Mouse (Mus musculus): ENCODE data around the gene 1700010B08Rik. TPM values are rescaled to one million over a fixed set of nuclear protein-coding genes. Genes with fewer than 3 reads are reported as not detected.
"Not testable (repeated sequence)": the region's sequence is repeated elsewhere in the genome, so short reads cannot be mapped to it uniquely, and the experiment has no call there.

Gene 1700010B08Rik
- polyA plus RNA-seq, 1 experiment from 2014 or later, result not detected

DNA sequence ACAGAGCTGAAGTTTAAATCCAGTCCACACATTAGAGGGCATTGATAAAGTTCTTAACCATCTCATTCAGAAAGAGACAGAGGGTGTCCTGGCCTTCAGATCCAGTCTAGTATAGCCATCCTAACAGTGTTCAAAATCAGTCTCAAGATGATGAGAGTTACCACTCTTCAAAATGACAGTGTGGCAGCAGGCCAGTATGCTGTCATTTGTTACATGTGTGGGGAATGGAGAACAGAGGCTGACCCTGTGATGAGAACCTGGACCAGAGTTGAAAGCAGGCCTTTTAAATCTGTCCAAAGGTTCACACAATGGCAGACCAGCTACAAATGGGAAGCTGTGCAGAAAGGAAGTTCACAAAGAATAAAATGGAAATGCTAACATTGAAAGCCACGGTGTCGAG lies 26.5 kb upstream of the 1700010B08Rik start:
- Histone ChIP-seq H3K9me3 (replicated peaks) (no peaks in the 10 kb centered on the region), H3K27me3 (no peaks in the 10 kb centered on the region), H3K9ac (no peak overlapping the region), H3K36me3 (peaks cover 30% of the 10 kb centered on the region; the same call in 1 of the 2 replicates), H3K4me3 (no peak overlapping the region), H3K4me1 (replicated peaks) (peaks cover 16% of the 10 kb centered on the region), H3K4me2 (no peak overlapping the region), H3K27ac (peak overlapping the region; percentile 48)
- WGBS, result 48% methylated on average over 2 of the region's 2 CpGs
- ATAC-seq (replicated peaks; ENCODE audit: insufficient number of reproducible peaks, insufficient read depth, low FRiP score, low read depth), result peak; percentile 62

DNA sequence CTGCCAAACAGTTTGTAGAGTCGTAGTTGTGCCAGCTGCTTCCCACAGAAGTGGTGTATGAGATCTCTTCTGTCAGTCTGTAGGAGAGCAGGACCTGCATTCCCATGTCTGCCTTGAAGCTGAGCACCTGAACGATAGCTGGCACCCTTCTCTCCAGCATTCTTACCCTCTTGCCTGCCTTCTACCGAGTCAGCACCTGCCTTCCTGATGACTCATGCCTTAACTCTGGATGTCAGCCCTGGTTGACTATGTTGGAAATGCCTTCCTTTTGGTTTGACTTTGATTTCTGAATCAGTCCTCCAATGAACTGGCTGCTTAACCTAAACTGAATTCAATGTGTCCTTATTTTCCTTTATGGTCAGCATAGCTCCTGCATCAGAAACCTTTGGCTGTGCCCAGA lies 20.4 kb upstream of the 1700010B08Rik start:
- no peaks in the 10 kb centered on the region for H3K9me3 ChIP-seq (replicated peaks)
- H3K27me3 ChIP-seq, result no peaks in the 10 kb centered on the region
- no peak overlapping the region for H3K4me3 ChIP-seq
- 60% methylated on average over 3 of the region's 3 CpGs for WGBS
- H3K4me2 ChIP-seq, result no peak overlapping the region
- no peak overlapping the region for H3K27ac ChIP-seq
- peaks cover 44% of the 10 kb centered on the region for H3K36me3 ChIP-seq
- peaks cover 18% of the 10 kb centered on the region for H3K4me1 ChIP-seq (replicated peaks)
- no peak overlapping the region for H3K9ac ChIP-seq
- ATAC-seq (replicated peaks; ENCODE audit: insufficient number of reproducible peaks, insufficient read depth, low FRiP score, low read depth), result no peak

DNA sequence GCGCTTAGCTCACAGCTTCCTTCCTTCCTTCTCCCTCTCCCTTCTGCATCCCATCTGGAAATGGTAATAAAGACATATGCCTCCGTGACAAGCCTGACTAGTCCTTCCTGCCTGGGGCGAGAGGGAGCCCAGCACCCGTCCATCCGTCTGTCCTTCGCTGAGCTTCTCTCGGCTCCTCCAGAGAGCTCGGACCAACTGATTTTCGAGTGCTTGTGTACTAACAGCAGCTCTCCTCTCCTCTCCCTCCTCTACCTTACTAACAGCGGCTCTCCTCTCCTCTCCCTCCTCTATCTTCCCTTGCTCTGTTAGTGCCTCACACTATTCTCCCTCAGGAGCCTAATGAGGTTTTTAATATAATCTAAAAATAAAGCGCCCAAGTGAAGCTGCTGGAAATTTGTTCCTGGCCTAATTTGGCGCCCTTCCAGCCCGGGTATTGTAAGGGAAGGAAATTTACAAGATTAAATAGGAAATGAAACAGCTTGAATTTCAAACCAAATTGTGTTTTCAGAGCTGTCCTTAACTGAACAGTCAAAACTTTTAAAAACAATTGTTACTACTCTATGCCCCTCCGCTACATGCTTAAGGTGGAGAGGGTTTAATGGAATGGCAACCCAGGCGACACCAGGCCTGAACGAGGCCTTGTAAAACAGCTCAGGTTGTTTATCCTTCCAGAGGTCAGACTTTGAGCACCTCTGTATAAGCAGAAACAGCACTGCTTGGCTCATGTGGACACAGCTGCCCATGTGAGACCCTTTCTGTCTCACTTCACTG lies 16.9 kb upstream of the 1700010B08Rik start:
- H3K4me3 ChIP-seq, result no peak overlapping the region
- peak; percentile 29; the same call in 1 of the 2 replicates for ATAC-seq (replicated peaks; ENCODE audit: insufficient number of reproducible peaks, insufficient read depth, low FRiP score, low read depth)
- peak overlapping the region; percentile 77 for H3K27ac ChIP-seq
- H3K4me2 ChIP-seq, result no peak overlapping the region
- H3K36me3 ChIP-seq, result peaks cover 32% of the 10 kb centered on the region
- peaks cover 24% of the 10 kb centered on the region for H3K4me1 ChIP-seq (replicated peaks)
- H3K27me3 ChIP-seq, result no peaks in the 10 kb centered on the region
- no peaks in the 10 kb centered on the region for H3K9me3 ChIP-seq (replicated peaks)
- H3K9ac ChIP-seq, result no peak overlapping the region
- 51% methylated on average over 16 of the region's 16 CpGs for WGBS

DNA sequence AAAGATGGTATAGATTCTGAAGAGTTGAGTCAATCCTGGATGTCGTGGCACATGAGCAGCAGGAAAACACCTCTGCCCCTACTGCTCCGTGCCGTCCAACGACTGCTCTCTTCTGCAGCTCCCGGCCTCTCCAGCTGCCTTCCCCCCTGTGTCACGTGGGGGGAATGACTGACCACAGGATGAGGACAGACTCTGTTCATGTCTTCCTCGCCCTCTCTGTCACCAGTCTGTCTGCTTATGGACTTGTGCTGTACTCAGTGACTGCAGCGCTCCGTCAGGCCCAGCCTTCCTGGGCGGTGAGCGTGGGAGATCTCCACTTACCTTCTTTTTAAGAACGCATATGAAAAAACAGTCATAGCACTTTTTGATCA lies 16.4 kb upstream of the 1700010B08Rik start:
- Histone ChIP-seq H3K27ac (peak overlapping the region; percentile 77), H3K9ac (no peak overlapping the region), H3K36me3 (peaks cover 27% of the 10 kb centered on the region), H3K4me2 (no peak overlapping the region), H3K27me3 (no peaks in the 10 kb centered on the region), H3K9me3 (replicated peaks) (no peaks in the 10 kb centered on the region), H3K4me1 (replicated peaks) (peaks cover 24% of the 10 kb centered on the region), H3K4me3 (no peak overlapping the region)
- WGBS, result 75% methylated on average over 12 of the region's 12 CpGs
- ATAC-seq (replicated peaks; ENCODE audit: insufficient number of reproducible peaks, insufficient read depth, low FRiP score, low read depth), result peak; percentile 30; the same call in 1 of the 2 replicates

DNA sequence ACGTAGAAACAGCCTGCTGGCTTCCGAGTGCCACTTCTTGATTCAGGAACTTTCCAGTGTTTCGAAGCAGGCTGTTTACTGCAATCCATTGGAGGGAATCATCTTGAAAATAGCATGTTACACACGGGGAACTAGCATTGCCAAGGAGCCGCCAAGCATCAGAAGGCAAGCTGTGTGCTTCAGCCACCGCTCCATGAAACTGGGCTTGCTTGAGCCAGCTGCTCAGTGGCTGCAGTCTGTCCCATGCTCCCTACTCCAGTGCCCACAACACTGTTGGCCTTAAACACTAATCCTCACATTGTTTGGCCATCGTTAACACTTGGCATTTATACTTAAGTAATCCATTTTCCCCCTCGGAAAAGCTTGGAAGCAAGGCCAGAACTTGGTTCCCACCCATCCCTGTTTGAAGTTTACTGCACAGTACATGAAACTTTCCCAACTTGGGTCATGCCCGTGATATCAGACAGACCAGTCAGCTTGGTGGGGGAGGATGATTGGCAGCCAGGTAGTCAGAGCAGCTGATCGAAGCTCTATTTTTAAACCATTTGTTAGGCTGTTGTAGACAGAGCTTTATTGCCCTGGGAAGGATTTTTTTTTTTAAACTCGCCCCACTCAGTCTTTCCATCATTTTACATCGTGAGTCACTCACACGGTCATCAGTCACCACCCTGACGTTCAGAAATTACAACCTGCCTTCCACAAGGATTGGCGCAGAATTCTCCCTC lies 13.2 kb upstream of the 1700010B08Rik start:
- Histone ChIP-seq H3K4me2 (no peak overlapping the region), H3K27ac (no peak overlapping the region), H3K27me3 (no peaks in the 10 kb centered on the region), H3K4me3 (no peak overlapping the region), H3K9ac (no peak overlapping the region), H3K36me3 (peaks cover 13% of the 10 kb centered on the region), H3K4me1 (replicated peaks) (peaks cover 24% of the 10 kb centered on the region), H3K9me3 (replicated peaks) (no peaks in the 10 kb centered on the region)
- no peak for ATAC-seq (replicated peaks; ENCODE audit: insufficient number of reproducible peaks, insufficient read depth, low FRiP score, low read depth)
- WGBS, result 69% methylated on average over 15 of the region's 15 CpGs

DNA sequence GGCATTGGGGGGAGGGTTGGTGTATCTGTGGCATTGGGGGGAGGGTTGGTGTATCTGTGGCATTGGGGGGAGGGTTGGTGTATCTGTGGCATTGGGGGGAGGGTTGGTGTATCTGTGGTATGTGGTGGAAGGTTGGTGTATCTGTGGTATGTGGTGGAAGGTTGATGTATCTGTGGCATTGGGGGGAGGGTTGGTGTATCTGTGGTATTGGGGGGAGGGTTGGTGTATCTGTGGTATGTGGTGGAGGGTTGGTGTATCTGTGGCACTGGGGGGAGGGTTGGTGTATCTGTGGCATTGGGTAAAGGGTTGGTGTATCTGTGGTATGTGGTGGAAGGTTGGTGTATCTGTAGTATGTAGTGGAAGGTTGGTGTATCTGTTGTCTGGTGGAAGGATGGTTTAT lies 11.6 kb upstream of the 1700010B08Rik start:
- peaks cover 10% of the 10 kb centered on the region for H3K4me1 ChIP-seq (replicated peaks)
- not testable (repeated sequence) for H3K9ac ChIP-seq; H3K27ac ChIP-seq; H3K9me3 ChIP-seq (replicated peaks); H3K27me3 ChIP-seq; H3K4me2 ChIP-seq; ATAC-seq (replicated peaks; ENCODE audit: insufficient number of reproducible peaks, insufficient read depth, low FRiP score, low read depth); H3K36me3 ChIP-seq; H3K4me3 ChIP-seq

DNA sequence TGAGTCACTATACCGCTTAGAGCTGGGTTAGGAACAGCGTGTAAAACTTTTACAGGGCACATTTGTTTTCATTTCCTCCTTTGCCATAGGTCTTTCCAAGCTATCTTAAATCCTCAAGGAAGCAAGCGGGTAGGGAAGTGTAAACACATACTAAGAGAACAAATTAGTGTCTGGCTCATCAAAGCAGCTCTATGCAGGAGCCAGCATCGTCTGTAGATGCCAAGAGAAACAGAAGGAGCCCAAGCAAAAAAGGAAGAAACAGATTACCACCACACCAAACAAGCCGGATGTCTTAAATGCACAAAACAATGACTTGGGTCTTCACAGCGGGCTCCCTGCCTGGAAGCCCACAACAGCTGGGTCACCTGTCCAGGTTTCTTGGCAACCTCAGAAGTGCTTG lies 9.0 kb upstream of the 1700010B08Rik start:
- H3K4me2 ChIP-seq, result no peak overlapping the region
- H3K27me3 ChIP-seq, result no peaks in the 10 kb centered on the region
- WGBS, result 70% methylated on average over 6 of the region's 6 CpGs
- no peak overlapping the region for H3K9ac ChIP-seq
- H3K27ac ChIP-seq, result no peak overlapping the region
- no peak for ATAC-seq (replicated peaks; ENCODE audit: insufficient number of reproducible peaks, insufficient read depth, low FRiP score, low read depth)
- peaks cover 7% of the 10 kb centered on the region; the same call in 1 of the 2 replicates for H3K4me1 ChIP-seq (replicated peaks)
- H3K36me3 ChIP-seq, result peaks cover 5% of the 10 kb centered on the region; the same call in 1 of the 2 replicates
- H3K4me3 ChIP-seq, result no peak overlapping the region
- H3K9me3 ChIP-seq (replicated peaks), result no peaks in the 10 kb centered on the region

DNA sequence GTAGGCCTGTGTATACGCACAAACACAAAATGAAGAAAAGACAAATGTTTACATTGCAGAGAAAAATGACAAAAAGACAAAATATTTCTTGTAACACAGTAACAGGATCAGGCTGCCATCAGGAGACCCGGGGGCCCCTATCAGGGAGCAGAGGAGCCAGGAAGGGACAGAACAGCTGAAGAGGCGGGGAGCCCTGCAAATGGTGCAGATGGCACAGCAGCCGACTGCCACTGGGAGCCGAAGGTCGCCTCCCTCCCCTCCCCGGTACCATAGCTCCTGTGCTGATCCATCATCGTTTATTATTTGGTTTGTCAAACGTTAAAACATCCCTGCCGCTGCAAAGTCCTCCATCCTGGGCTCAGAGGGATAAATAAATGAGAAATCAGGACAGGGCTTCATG lies 6.6 kb upstream of the 1700010B08Rik start:
- no peak overlapping the region for H3K4me3 ChIP-seq
- ATAC-seq (replicated peaks; ENCODE audit: insufficient number of reproducible peaks, insufficient read depth, low FRiP score, low read depth), result no peak
- H3K36me3 ChIP-seq, result no peaks in the 10 kb centered on the region
- H3K4me1 ChIP-seq (replicated peaks), result no peaks in the 10 kb centered on the region
- H3K27me3 ChIP-seq, result no peaks in the 10 kb centered on the region
- no peaks in the 10 kb centered on the region for H3K9me3 ChIP-seq (replicated peaks)
- H3K27ac ChIP-seq, result no peak overlapping the region
- no peak overlapping the region for H3K9ac ChIP-seq
- no peak overlapping the region for H3K4me2 ChIP-seq
- 58% methylated on average over 10 of the region's 10 CpGs for WGBS

DNA sequence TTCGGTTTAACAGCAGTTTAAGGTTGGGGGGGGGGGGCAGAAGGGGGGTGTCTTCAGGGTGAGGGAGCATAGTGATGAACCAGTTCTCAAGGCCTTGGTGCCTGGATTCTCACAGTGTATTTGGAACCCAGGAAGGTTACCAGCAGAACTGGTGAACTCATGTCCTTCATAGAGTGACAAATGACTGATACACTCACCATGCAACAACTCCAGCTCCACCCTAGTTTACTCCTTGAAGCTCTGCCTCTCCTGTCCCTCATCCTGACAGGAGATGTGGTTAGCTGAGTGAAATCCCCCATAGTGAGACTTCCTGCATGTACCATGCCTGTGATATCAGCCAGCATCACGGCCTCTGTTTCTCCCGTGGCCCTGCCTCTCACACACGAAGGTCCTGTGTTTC lies 6.0 kb upstream of the 1700010B08Rik start:
- no peak overlapping the region for H3K4me2 ChIP-seq
- 78% methylated on average over 4 of the region's 4 CpGs for WGBS
- no peaks in the 10 kb centered on the region for H3K36me3 ChIP-seq
- H3K27me3 ChIP-seq, result no peaks in the 10 kb centered on the region
- H3K4me3 ChIP-seq, result no peak overlapping the region
- no peaks in the 10 kb centered on the region for H3K9me3 ChIP-seq (replicated peaks)
- no peaks in the 10 kb centered on the region for H3K4me1 ChIP-seq (replicated peaks)
- ATAC-seq (replicated peaks; ENCODE audit: insufficient number of reproducible peaks, insufficient read depth, low FRiP score, low read depth), result no peak
- no peak overlapping the region for H3K27ac ChIP-seq
- H3K9ac ChIP-seq, result no peak overlapping the region

DNA sequence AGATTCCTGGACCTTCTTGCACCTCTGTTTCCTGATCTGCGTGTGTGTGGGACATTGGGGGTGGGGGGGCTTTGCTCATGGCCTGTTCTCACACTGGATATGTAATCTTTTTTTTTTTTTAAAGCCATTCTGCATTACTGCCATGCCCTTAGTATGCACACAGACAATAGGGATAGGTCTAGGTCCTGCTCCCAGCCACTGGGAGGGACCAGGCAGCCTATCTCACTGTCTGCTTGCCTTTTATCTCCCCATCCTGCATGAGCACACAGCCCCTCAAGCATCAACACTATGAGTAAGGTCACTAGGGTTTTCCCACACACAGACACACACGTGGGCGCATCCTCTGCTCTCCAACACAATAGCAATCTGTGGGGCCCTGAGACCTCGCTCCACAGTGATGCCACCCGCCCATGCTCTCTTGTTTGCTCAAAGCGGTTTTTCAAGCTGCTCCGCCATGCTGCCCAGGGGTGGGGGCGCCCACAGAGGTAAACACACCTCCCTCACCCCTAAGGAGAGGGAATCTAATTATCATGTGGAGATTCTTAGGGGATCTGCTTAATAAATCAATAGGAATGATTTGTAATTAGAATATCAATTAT lies 4.5 kb upstream of the 1700010B08Rik start:
- Histone ChIP-seq H3K4me3 (no peak overlapping the region), H3K27me3 (no peaks in the 10 kb centered on the region), H3K4me2 (no peak overlapping the region), H3K9ac (no peak overlapping the region), H3K9me3 (replicated peaks) (no peaks in the 10 kb centered on the region), H3K4me1 (replicated peaks) (no peaks in the 10 kb centered on the region), H3K36me3 (no peaks in the 10 kb centered on the region), H3K27ac (no peak overlapping the region)
- no peak for ATAC-seq (replicated peaks; ENCODE audit: insufficient number of reproducible peaks, insufficient read depth, low FRiP score, low read depth)
- WGBS, result 69% methylated on average over 8 of the region's 8 CpGs

DNA sequence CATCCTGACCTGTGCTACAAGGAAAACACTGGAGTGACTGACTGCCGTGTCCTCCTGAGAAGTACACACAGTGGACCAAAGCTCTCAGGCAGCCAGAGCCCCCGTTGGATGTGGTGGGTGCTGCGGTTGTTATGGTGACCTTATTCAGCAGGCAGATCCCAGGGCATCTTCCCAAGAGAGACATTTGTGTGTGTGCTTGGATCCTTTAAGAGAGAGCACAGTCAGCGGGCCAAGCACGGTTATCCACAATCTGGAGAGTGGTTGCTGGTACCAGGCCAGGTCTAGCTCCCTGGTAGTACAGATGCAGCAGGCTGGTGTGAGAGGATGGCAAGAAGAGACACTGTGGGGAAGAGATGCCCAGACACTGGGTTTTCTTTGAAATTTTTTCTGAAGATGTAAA lies 2.2 kb upstream of the 1700010B08Rik start:
- H3K27ac ChIP-seq, result no peak overlapping the region
- no peaks in the 10 kb centered on the region for H3K9me3 ChIP-seq (replicated peaks)
- H3K4me1 ChIP-seq (replicated peaks), result no peaks in the 10 kb centered on the region
- no peaks in the 10 kb centered on the region for H3K27me3 ChIP-seq
- H3K4me2 ChIP-seq, result no peak overlapping the region
- WGBS, result 79% methylated on average over 5 of the region's 5 CpGs
- H3K36me3 ChIP-seq, result no peaks in the 10 kb centered on the region
- H3K4me3 ChIP-seq, result no peak overlapping the region
- H3K9ac ChIP-seq, result no peak overlapping the region
- ATAC-seq (replicated peaks; ENCODE audit: insufficient number of reproducible peaks, insufficient read depth, low FRiP score, low read depth), result no peak

Data from heart, embryonic 15.5 days (tissue).